Mouse (Mus musculus) heart, postnatal 14 days (tissue): ENCODE results near the gene Gm21739. TPM values are rescaled to one million over a fixed set of nuclear protein-coding genes. Genes with fewer than 3 reads are reported as not detected.
"Not testable (repeated sequence)": the region's sequence is repeated elsewhere in the genome, so short reads cannot be mapped to it uniquely, and the experiment has no call there.

Source experiments
- DNase-seq, 2 experiments: peaks; one replicate each; pipeline ENCODE4 v3.0.0; 2021 to 2022
- intact Hi-C: fragments of 180-260 bp; cut with DNase I; formaldehyde crosslinking; loops from one replicate; pipeline ENCODE4 v1.15.1; 2025
- long read RNA-seq, 2 experiments: library from polyadenylated mRNA; stranded (forward); transcript quantifications; one replicate each; pipeline ENCODE4 v2.0.0; 2021
- total RNA-seq, 2 experiments: library from RNA; stranded (reverse); gene quantifications; 2 replicates each; pipeline ENCODE4 v1.2.3; 2021

Gm21739 gene
- total RNA-seq, result not detected
- long read RNA-seq, experiment 1, result 0 reads
- long read RNA-seq, experiment 2, result 0 reads

DNA sequence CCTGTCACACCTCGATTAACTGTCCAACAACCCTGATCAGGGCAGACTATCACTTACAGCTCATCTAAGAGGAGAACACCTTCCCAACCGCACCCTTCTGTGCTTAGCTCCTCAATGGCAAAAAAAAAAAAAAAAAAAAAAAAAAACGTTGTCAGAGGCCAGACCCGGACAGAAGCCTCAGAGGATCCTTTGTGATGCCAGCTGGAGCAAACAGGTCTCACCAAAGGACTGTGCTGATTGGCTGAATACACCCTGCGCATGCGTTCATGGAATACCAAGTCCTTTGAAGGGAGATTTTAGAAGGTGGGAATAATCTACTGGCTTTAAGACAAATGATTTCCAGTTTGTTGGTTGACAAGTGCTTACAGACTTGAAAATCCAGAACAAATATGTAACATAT lies at the start of gene Gm21739:
Gm21739 (minus strand) TSS at position 101 of the 400 bp plus-strand sequence.
- intact Hi-C loops, result not testable (repeated sequence)

More for the DNA sequence above, at the start of gene Gm21739:
- not testable (repeated sequence) for DNase-seq
